Mouse (Mus musculus): Measurements from ENCODE around the gene Zkscan3. TPM values are rescaled to one million over a fixed set of nuclear protein-coding genes. Genes with fewer than 3 reads are reported as not detected.
"Not testable (repeated sequence)": the region's sequence is repeated elsewhere in the genome, so short reads cannot be mapped to it uniquely, and the experiment has no call there.

The Zkscan3 gene
- polyA plus RNA-seq, 1 experiment from 2014 or later: 78.0 TPM

- DNase-seq: no peak
- WGBS: 75% methylated on average over 2 of the region's 2 CpGs
Measured at GRCm38 (mm10) chr13:21397486-21397885, 5.1 kb downstream of the Zkscan3 start.

GRCm38 (mm10) chr13:21396048-21396447 lies 6.5 kb downstream of the Zkscan3 start:
- not testable (repeated sequence) for DNase-seq; H3K9ac ChIP-seq; H3K27ac ChIP-seq (ENCODE audit: low read depth); H3K4me1 ChIP-seq (ENCODE audit: insufficient read depth); H3K9me3 ChIP-seq (ENCODE audit: low read depth, low read length); H3K4me2 ChIP-seq; H3K4me3 ChIP-seq (ENCODE audit: low read depth, low read length); H3K27me3 ChIP-seq (ENCODE audit: insufficient read depth, low read length)
- ATAC-seq (ENCODE audit: insufficient read depth): peak; percentile 38
- 91% methylated on average over 9 of the region's 18 CpGs for whole genome bisulfite sequencing
- peaks cover 68% of the 10 kb centered on the region for H3K36me3 ChIP-seq (ENCODE audit: insufficient read depth)

More at GRCm38 (mm10) chr13:21397486-21397885, 5.1 kb downstream of the Zkscan3 start:
- H3K4me2 ChIP-seq: no peak overlapping the region
- no peak overlapping the region for H3K4me3 ChIP-seq (ENCODE audit: low read depth, low read length)
- H3K9ac ChIP-seq: no peak overlapping the region
- no peaks in the 10 kb centered on the region for H3K27me3 ChIP-seq (ENCODE audit: insufficient read depth, low read length)
- H3K9me3 ChIP-seq (ENCODE audit: low read depth, low read length): no peaks in the 10 kb centered on the region
- no peak for ATAC-seq (ENCODE audit: insufficient read depth)
- TF ChIP-seq CTCF (IDR thresholded peaks at IDR 0.05; ENCODE audit: low read depth): no peak
- H3K4me1 ChIP-seq (ENCODE audit: insufficient read depth): 0 out of 2 replicates have a peak, but pooled peaks cover 5% of the 10 kb centered on the region
- H3K27ac ChIP-seq (ENCODE audit: low read depth): no peak overlapping the region
- H3K36me3 ChIP-seq (ENCODE audit: insufficient read depth): peaks cover 56% of the 10 kb centered on the region

DNA sequence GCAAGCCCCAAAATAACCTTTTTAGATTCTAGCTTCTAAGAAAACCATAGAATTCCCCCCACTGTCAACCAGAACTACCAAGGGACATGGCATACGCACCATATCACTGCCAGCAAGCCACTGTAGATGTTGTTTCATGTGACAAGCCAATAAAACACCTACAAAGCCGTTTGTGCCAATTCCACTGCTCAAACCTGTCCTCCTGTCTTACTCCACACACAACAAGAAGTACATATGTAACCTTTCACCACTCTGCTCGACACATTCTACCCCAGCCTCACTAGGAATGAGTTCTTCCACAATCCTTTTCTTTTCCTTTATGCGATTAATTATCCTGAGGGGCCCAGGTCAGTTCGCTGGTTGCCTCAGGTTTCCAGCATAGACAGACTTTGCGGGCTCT lies 6.9 kb downstream of the Zkscan3 start:
- H3K27me3 ChIP-seq (ENCODE audit: insufficient read depth, low read length): no peaks in the 10 kb centered on the region
- ATAC-seq (ENCODE audit: insufficient read depth): no peak
- no peak for TF ChIP-seq CTCF (IDR thresholded peaks at IDR 0.05; ENCODE audit: low read depth)
- no peaks in the 10 kb centered on the region for H3K4me1 ChIP-seq (ENCODE audit: insufficient read depth)
- no peak overlapping the region for H3K27ac ChIP-seq (ENCODE audit: low read depth)
- no peak overlapping the region for H3K9ac ChIP-seq
- peaks cover 70% of the 10 kb centered on the region for H3K36me3 ChIP-seq (ENCODE audit: insufficient read depth)
- no peak overlapping the region for H3K4me2 ChIP-seq
- WGBS: 90% methylated on average over 6 of the region's 6 CpGs
- H3K4me3 ChIP-seq (ENCODE audit: low read depth, low read length): no peak overlapping the region
- no peaks in the 10 kb centered on the region for H3K9me3 ChIP-seq (ENCODE audit: low read depth, low read length)
- no peak for DNase-seq

- TF ChIP-seq CTCF (IDR thresholded peaks at IDR 0.05; ENCODE audit: low read depth): no peak
- no peaks in the 10 kb centered on the region for H3K9me3 ChIP-seq (ENCODE audit: low read depth, low read length)
Measured at GRCm38 (mm10) chr13:21395211-21395610, 7.3 kb downstream of the Zkscan3 start.

DNA sequence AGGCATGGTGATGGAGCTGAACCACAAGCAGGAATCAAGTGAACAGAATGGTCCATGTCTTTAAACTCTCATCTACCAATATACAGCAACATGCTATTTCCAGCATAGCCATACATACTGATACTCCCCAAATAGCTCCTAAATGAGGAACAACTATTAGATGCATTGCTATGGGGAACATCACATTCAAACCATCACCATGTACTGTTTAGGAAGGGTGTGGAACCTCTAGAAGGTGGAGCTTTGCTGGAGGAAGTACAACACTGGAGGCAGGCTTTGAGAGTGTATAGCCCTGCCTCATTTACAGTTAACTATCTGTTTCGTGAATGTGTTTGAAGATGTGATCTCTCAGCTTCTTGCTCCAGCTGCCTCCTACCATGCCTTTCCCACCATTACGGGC lies 24.8 kb downstream of the Zkscan3 start:
- DNase-seq: no peak
- 83% methylated on average over 2 of the region's 2 CpGs for WGBS
- no peak for ATAC-seq (ENCODE audit: insufficient read depth)
- no peak overlapping the region for H3K4me3 ChIP-seq (ENCODE audit: low read depth, low read length)
- H3K27ac ChIP-seq (ENCODE audit: low read depth): no peak overlapping the region
- no peak for TF ChIP-seq CTCF (IDR thresholded peaks at IDR 0.05; ENCODE audit: low read depth)
- H3K27me3 ChIP-seq (ENCODE audit: insufficient read depth, low read length): no peaks in the 10 kb centered on the region
- no peak overlapping the region for H3K4me2 ChIP-seq
- no peaks in the 10 kb centered on the region for H3K4me1 ChIP-seq (ENCODE audit: insufficient read depth)
- no peaks in the 10 kb centered on the region for H3K36me3 ChIP-seq (ENCODE audit: insufficient read depth)
- no peaks in the 10 kb centered on the region for H3K9me3 ChIP-seq (ENCODE audit: low read depth, low read length)
- H3K9ac ChIP-seq: no peak overlapping the region

More at GRCm38 (mm10) chr13:21395211-21395610, 7.3 kb downstream of the Zkscan3 start:
- ATAC-seq (ENCODE audit: insufficient read depth): no peak
- Histone ChIP-seq H3K36me3 (ENCODE audit: insufficient read depth) (peaks cover 74% of the 10 kb centered on the region), H3K9ac (no peak overlapping the region), H3K27me3 (ENCODE audit: insufficient read depth, low read length) (no peaks in the 10 kb centered on the region), H3K4me1 (ENCODE audit: insufficient read depth) (no peaks in the 10 kb centered on the region), H3K4me3 (ENCODE audit: low read depth, low read length) (no peak overlapping the region), H3K27ac (ENCODE audit: low read depth) (no peak overlapping the region), H3K4me2 (no peak overlapping the region)
- no peak for DNase-seq
- 92% methylated on average over 1 of the region's 1 CpGs for WGBS

GRCm38 (mm10) chr13:21372700-21373099 lies 29.9 kb downstream of the Zkscan3 start:
- no peaks in the 10 kb centered on the region for H3K4me1 ChIP-seq (ENCODE audit: insufficient read depth)
- no peak overlapping the region for H3K9ac ChIP-seq
- ATAC-seq (ENCODE audit: insufficient read depth): no peak
- H3K36me3 ChIP-seq (ENCODE audit: insufficient read depth): peaks cover 32% of the 10 kb centered on the region
- 87% methylated on average over 2 of the region's 2 CpGs for WGBS
- no peak overlapping the region for H3K27ac ChIP-seq (ENCODE audit: low read depth)
- no peak overlapping the region for H3K4me3 ChIP-seq (ENCODE audit: low read depth, low read length)
- no peak for TF ChIP-seq CTCF (IDR thresholded peaks at IDR 0.05; ENCODE audit: low read depth)
- H3K4me2 ChIP-seq: no peak overlapping the region
- H3K9me3 ChIP-seq (ENCODE audit: low read depth, low read length): no peaks in the 10 kb centered on the region
- no peaks in the 10 kb centered on the region for H3K27me3 ChIP-seq (ENCODE audit: insufficient read depth, low read length)
- DNase-seq: no peak

DNA sequence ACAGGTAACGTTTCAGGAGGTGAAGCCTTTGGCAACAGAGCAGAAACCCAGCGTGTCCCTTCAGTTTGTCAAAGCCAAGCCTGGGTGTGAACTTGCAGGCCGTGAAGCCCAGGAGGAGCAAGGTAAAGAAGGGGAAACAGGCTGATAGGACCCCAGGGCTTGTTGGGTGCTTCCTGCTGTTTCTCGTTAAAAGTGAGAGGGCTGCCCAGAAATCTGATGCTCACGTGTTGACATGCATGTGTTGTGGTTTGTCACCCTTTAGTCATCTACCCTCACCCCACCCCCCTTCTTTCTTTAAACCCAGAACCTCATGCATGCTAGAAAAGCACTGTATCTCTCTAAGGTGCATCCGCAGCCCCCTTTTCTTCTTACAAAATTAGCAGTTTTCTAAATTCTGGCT lies 35.9 kb downstream of the Zkscan3 start:
- 55% methylated on average over 6 of the region's 6 CpGs for WGBS

GRCm38 (mm10) chr13:21363719-21364118 lies 38.8 kb downstream of the Zkscan3 start:
- H3K4me2 ChIP-seq: peak overlapping the region; percentile 59
- DNase-seq: peak; percentile 10

More for the DNA sequence above, 35.9 kb downstream of the Zkscan3 start:
- ATAC-seq (ENCODE audit: insufficient read depth) (no peak), DNase-seq (no peak)
- H3K36me3 ChIP-seq (ENCODE audit: insufficient read depth): peaks cover 39% of the 10 kb centered on the region
- H3K9ac ChIP-seq: no peak overlapping the region
- no peaks in the 10 kb centered on the region for H3K27me3 ChIP-seq (ENCODE audit: insufficient read depth, low read length)
- H3K4me3 ChIP-seq (ENCODE audit: low read depth, low read length): no peak overlapping the region
- H3K4me1 ChIP-seq (ENCODE audit: insufficient read depth): peaks cover 3% of the 10 kb centered on the region; the same call in 1 of the 2 replicates
- TF ChIP-seq CTCF (IDR thresholded peaks at IDR 0.05; ENCODE audit: low read depth): no peak
- no peak overlapping the region for H3K27ac ChIP-seq (ENCODE audit: low read depth)
- no peaks in the 10 kb centered on the region for H3K9me3 ChIP-seq (ENCODE audit: low read depth, low read length)
- H3K4me2 ChIP-seq: no peak overlapping the region

More at GRCm38 (mm10) chr13:21363719-21364118, 38.8 kb downstream of the Zkscan3 start:
- 60% methylated on average over 12 of the region's 12 CpGs for WGBS
- Histone ChIP-seq H3K4me3 (ENCODE audit: low read depth, low read length) (peak overlapping the region; percentile 71), H3K9me3 (ENCODE audit: low read depth, low read length) (no peaks in the 10 kb centered on the region), H3K36me3 (ENCODE audit: insufficient read depth) (peaks cover 21% of the 10 kb centered on the region), H3K4me1 (ENCODE audit: insufficient read depth) (peaks cover 3% of the 10 kb centered on the region; the same call in 1 of the 2 replicates), H3K27ac (ENCODE audit: low read depth) (no peak overlapping the region), H3K27me3 (ENCODE audit: insufficient read depth, low read length) (no peaks in the 10 kb centered on the region), H3K9ac (peak overlapping the region; percentile 82)
- ATAC-seq (ENCODE audit: insufficient read depth): no peak
- no peak for TF ChIP-seq CTCF (IDR thresholded peaks at IDR 0.05; ENCODE audit: low read depth)

Data from lung, embryonic 14.5 days (tissue).